Mouse (Mus musculus): ENCODE measurements at regions not wholly inside any gene's neighbourhood (a gene's known extent, or its start where the extent isn't known, plus 50 kb on each side); places are given as distances from the start of the nearest gene placed in this dataset.

GRCm38 (mm10) chr1:92386752-92387151 is 86.9 kb downstream of the Ndufa10 start:
- H3K4me1 ChIP-seq, result 0 out of 2 replicates have a peak, but pooled peaks cover 7% of the 10 kb centered on the region
- H3K9me3 ChIP-seq, result no peaks in the 10 kb centered on the region
- no peak overlapping the region for H3K4me2 ChIP-seq
- H3K9ac ChIP-seq, result no peak overlapping the region
- H3K36me3 ChIP-seq, result no peaks in the 10 kb centered on the region
- no peak overlapping the region for H3K27ac ChIP-seq
- no peak overlapping the region for H3K4me3 ChIP-seq
- ATAC-seq (ENCODE audit: insufficient number of reproducible peaks, low FRiP score, low TSS enrichment, low read depth), result no peak
- no peaks in the 10 kb centered on the region for H3K27me3 ChIP-seq

- Histone ChIP-seq H3K27ac (no peak overlapping the region), H3K4me1 (0 out of 2 replicates have a peak, but pooled peaks cover 12% of the 10 kb centered on the region), H3K9me3 (no peaks in the 10 kb centered on the region), H3K36me3 (no peaks in the 10 kb centered on the region), H3K4me2 (no peak overlapping the region), H3K9ac (no peak overlapping the region), H3K4me3 (no peak overlapping the region), H3K27me3 (no peaks in the 10 kb centered on the region)
- ATAC-seq (ENCODE audit: insufficient number of reproducible peaks, low FRiP score, low TSS enrichment, low read depth), result no peak
These were observed 88.7 kb downstream of the Ndufa10 start for GRCm38 (mm10) chr1:92384945-92385344.

GRCm38 (mm10) chr1:92383749-92384148 is 89.9 kb downstream of the Ndufa10 start:
- no peaks in the 10 kb centered on the region for H3K36me3 ChIP-seq
- 57% methylated on average over 4 of the region's 4 CpGs for WGBS
- no peaks in the 10 kb centered on the region for H3K27me3 ChIP-seq
- H3K4me3 ChIP-seq, result no peak overlapping the region
- H3K27ac ChIP-seq, result 0 out of 2 replicates have a peak overlapping the region, but pooled peaks have one; percentile 33
- no peak overlapping the region for H3K4me2 ChIP-seq
- H3K9ac ChIP-seq, result no peak overlapping the region
- H3K4me1 ChIP-seq, result peaks cover 20% of the 10 kb centered on the region
- ATAC-seq (ENCODE audit: insufficient number of reproducible peaks, low FRiP score, low TSS enrichment, low read depth), result no peak
- H3K9me3 ChIP-seq, result no peaks in the 10 kb centered on the region

GRCm38 (mm10) chr1:92379510-92379886 is 94.2 kb downstream of the Ndufa10 start:
- Histone ChIP-seq H3K27ac (peak overlapping the region; percentile 85), H3K9me3 (no peaks in the 10 kb centered on the region), H3K9ac (no peak overlapping the region), H3K4me3 (no peak overlapping the region), H3K36me3 (no peaks in the 10 kb centered on the region), H3K4me1 (peaks cover 36% of the 10 kb centered on the region), H3K27me3 (no peaks in the 10 kb centered on the region), H3K4me2 (peak overlapping the region; percentile 17; the same call in 1 of the 2 replicates)
- 14% methylated on average over 3 of the region's 3 CpGs for WGBS
- no peak for ATAC-seq (ENCODE audit: insufficient number of reproducible peaks, low FRiP score, low TSS enrichment, low read depth)

- peak; percentile 84 for ATAC-seq (ENCODE audit: insufficient number of reproducible peaks, low FRiP score, low TSS enrichment, low read depth)
- H3K27me3 ChIP-seq, result no peaks in the 10 kb centered on the region
- WGBS, result 37% methylated on average over 8 of the region's 8 CpGs
These were observed 94.7 kb downstream of the Ndufa10 start for GRCm38 (mm10) chr1:92378741-92379509.

GRCm38 (mm10) chr1:92376456-92376855 is 97.2 kb downstream of the Ndufa10 start:
- Histone ChIP-seq H3K36me3 (no peaks in the 10 kb centered on the region), H3K27me3 (no peaks in the 10 kb centered on the region), H3K4me1 (peaks cover 46% of the 10 kb centered on the region), H3K9me3 (no peaks in the 10 kb centered on the region), H3K4me3 (no peak overlapping the region), H3K9ac (no peak overlapping the region), H3K4me2 (no peak overlapping the region), H3K27ac (no peak overlapping the region)
- WGBS, result 60% methylated on average over 4 of the region's 4 CpGs
- no peak for ATAC-seq (ENCODE audit: insufficient number of reproducible peaks, low FRiP score, low TSS enrichment, low read depth)

More at GRCm38 (mm10) chr1:92378741-92379509, 94.7 kb downstream of the Ndufa10 start:
- H3K4me2 ChIP-seq, result peak overlapping the region; percentile 17; the same call in 1 of the 2 replicates
- no peak overlapping the region for H3K4me3 ChIP-seq
- no peaks in the 10 kb centered on the region for H3K36me3 ChIP-seq
- no peak overlapping the region for H3K9ac ChIP-seq
- no peaks in the 10 kb centered on the region for H3K9me3 ChIP-seq
- H3K27ac ChIP-seq, result peak overlapping the region; percentile 85
- peaks cover 35% of the 10 kb centered on the region for H3K4me1 ChIP-seq

- 67% methylated on average over 5 of the region's 5 CpGs for WGBS
- Histone ChIP-seq H3K9ac (no peak overlapping the region), H3K27ac (peak overlapping the region; percentile 57; the same call in 1 of the 2 replicates), H3K4me1 (peaks cover 39% of the 10 kb centered on the region), H3K4me3 (no peak overlapping the region), H3K9me3 (no peaks in the 10 kb centered on the region), H3K4me2 (peak overlapping the region; percentile 29; the same call in 1 of the 2 replicates), H3K27me3 (no peaks in the 10 kb centered on the region), H3K36me3 (no peaks in the 10 kb centered on the region)
- ATAC-seq (ENCODE audit: insufficient number of reproducible peaks, low FRiP score, low TSS enrichment, low read depth), result 0 out of 2 replicates have a peak, but pooled peaks have one; percentile 36
These were observed 101.3 kb downstream of the Ndufa10 start for GRCm38 (mm10) chr1:92372222-92372990.

GRCm38 (mm10) chr1:92371357-92371981 is 102.2 kb downstream of the Ndufa10 start:
- Histone ChIP-seq H3K4me2 (peak overlapping the region; percentile 29; the same call in 1 of the 2 replicates), H3K9me3 (no peaks in the 10 kb centered on the region), H3K27ac (peak overlapping the region; percentile 65), H3K4me1 (peaks cover 36% of the 10 kb centered on the region), H3K9ac (no peak overlapping the region), H3K36me3 (no peaks in the 10 kb centered on the region), H3K27me3 (no peaks in the 10 kb centered on the region), H3K4me3 (no peak overlapping the region)
- ATAC-seq (ENCODE audit: insufficient number of reproducible peaks, low FRiP score, low TSS enrichment, low read depth), result peak; percentile 72; the same call in 1 of the 2 replicates
- WGBS, result 17% methylated on average over 11 of the region's 11 CpGs

- H3K4me1 ChIP-seq, result peaks cover 30% of the 10 kb centered on the region
- H3K9me3 ChIP-seq, result no peaks in the 10 kb centered on the region
- no peaks in the 10 kb centered on the region for H3K27me3 ChIP-seq
- ATAC-seq (ENCODE audit: insufficient number of reproducible peaks, low FRiP score, low TSS enrichment, low read depth), result no peak
- H3K9ac ChIP-seq, result no peak overlapping the region
- no peak overlapping the region for H3K4me2 ChIP-seq
- H3K4me3 ChIP-seq, result no peak overlapping the region
- 70% methylated on average over 4 of the region's 4 CpGs for WGBS
- H3K36me3 ChIP-seq, result no peaks in the 10 kb centered on the region
- H3K27ac ChIP-seq, result 0 out of 2 replicates have a peak overlapping the region, but pooled peaks have one; percentile 65
These were observed 102.8 kb downstream of the Ndufa10 start for GRCm38 (mm10) chr1:92370842-92371241.

- H3K27me3 ChIP-seq, result no peaks in the 10 kb centered on the region
- peaks cover 30% of the 10 kb centered on the region for H3K4me1 ChIP-seq
- no peak overlapping the region for H3K4me2 ChIP-seq
- 87% methylated on average over 5 of the region's 5 CpGs for WGBS
- H3K36me3 ChIP-seq, result no peaks in the 10 kb centered on the region
- H3K9me3 ChIP-seq, result no peaks in the 10 kb centered on the region
- H3K27ac ChIP-seq, result no peak overlapping the region
- H3K4me3 ChIP-seq, result no peak overlapping the region
- no peak for ATAC-seq (ENCODE audit: insufficient number of reproducible peaks, low FRiP score, low TSS enrichment, low read depth)
- no peak overlapping the region for H3K9ac ChIP-seq
These were observed 103.7 kb downstream of the Ndufa10 start for GRCm38 (mm10) chr1:92369972-92370371.

- Histone ChIP-seq H3K4me3 (no peak overlapping the region), H3K9ac (no peak overlapping the region), H3K27ac (no peak overlapping the region), H3K9me3 (no peaks in the 10 kb centered on the region), H3K4me1 (peaks cover 13% of the 10 kb centered on the region), H3K36me3 (no peaks in the 10 kb centered on the region), H3K4me2 (no peak overlapping the region), H3K27me3 (no peaks in the 10 kb centered on the region)
- WGBS, result 70% methylated on average over 5 of the region's 5 CpGs
- ATAC-seq (ENCODE audit: insufficient number of reproducible peaks, low FRiP score, low TSS enrichment, low read depth), result no peak
These were observed 107.4 kb downstream of the Ndufa10 start for GRCm38 (mm10) chr1:92366249-92366648.

Measured in limb, embryonic 15.5 days (tissue).